Mouse (Mus musculus) lung, postnatal 0 days (tissue): ENCODE results near the gene Slc16a11.

Source experiments
- CTCF ChIP-seq: IDR thresholded peaks from 2 replicates; pipeline ENCODE4 v1.5.1; 2016; ENCODE audit warnings: antibody characterized with exemption, mild to moderate bottlenecking
- EP300 ChIP-seq: IDR thresholded peaks from 2 replicates; pipeline ENCODE4 v1.6.1; 2016; ENCODE audit warnings: antibody characterized with exemption, mild to moderate bottlenecking, control low read depth

GRCm38 (mm10) chr11:70237457-70238167 is 25.1 kb downstream of the Slc16a11 start, which contains the start of gene 0610010K14Rik:
- TF ChIP-seq CTCF = peak; percentile 79
- TF ChIP-seq EP300 = no peak
